Mouse (Mus musculus) left cerebral cortex, postnatal 14 days (tissue): ENCODE data around the gene Tbc1d5. TPM values are rescaled to one million over a fixed set of nuclear protein-coding genes. Genes with fewer than 3 reads are reported as not detected.

Experiments
- DNase-seq, 2 experiments: peaks; one replicate each; pipeline ENCODE4 v3.0.0; 2021 to 2022; ENCODE audit warnings: low spot score in 2 of 2, mixed read lengths in 1 of 2
- intact Hi-C: fragments of 180-260 bp; cut with DNase I; formaldehyde crosslinking; loops from one replicate; pipeline ENCODE4 v1.15.1; 2025
- total RNA-seq, 2 experiments: library from RNA; stranded (reverse); gene quantifications; 2 replicates each; pipeline ENCODE4 v1.2.3; 2021

Gene Tbc1d5
- total RNA-seq, 2 experiments from 2014 or later = 26.8 to 33.3 TPM

DNA sequence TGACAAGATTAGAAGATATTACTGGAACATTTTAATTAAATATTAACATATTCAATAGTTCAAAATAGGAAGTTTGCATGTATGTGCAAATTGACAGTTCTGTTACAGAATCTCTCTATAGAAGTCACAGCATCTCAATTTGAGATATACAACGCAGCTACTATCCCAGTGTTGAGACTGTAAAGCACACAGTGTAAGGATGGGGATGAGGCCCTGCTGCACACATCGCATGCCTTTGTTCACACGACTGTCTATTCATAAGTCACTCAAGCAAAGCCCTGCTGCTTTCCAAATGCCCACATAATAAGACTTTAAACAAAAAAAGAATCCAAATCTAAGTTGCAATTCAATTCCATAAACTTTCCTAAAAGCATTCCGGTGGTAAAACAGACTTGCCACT lies 37.1 kb downstream of the Tbc1d5 start:
- intact Hi-C loops = no loop called here
- DNase-seq = no peak

DNA sequence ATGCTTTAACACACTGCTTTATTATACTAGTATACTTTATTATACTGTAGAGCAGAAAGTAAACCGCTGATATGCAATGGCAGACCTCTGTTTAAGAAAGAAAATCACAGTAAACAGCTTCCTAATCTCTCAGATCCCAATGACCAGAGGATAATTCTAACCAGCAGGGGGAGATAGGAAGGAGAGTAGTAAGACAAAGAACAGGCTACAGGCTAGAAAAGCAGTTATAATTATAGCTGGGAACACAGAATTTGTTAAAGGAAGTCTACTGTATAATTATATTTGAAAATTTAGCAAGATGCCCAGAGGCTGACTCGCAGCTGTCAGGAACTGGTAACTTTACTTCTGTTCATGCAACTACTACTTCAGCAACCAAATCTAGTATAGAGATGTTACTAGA lies 68.0 kb downstream of the Tbc1d5 start:
- intact Hi-C loops = no loop called here

DNA sequence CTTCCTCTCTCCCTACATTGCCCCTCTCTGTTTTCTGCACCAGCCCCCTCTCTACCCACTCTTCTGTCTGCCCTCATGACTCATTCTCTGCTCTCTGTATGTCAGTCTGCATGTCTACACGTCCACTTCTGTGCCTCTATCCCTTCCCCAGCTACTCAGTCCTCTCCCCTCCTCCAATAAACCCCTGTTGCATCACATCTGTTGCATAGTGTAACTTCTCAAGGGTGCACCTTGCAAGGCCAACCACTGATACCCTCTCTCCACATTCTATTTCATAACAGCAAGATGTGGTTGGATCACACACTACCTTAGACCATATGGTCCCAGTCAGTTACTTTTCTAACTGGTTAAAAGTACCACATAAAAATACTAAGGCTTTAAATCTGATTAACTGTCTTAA lies 74.9 kb downstream of the Tbc1d5 start:
- intact Hi-C loops = no loop called here
- no peak for DNase-seq

More for the DNA sequence above, 68.0 kb downstream of the Tbc1d5 start:
- DNase-seq = peak; percentile 37 to 64

DNA sequence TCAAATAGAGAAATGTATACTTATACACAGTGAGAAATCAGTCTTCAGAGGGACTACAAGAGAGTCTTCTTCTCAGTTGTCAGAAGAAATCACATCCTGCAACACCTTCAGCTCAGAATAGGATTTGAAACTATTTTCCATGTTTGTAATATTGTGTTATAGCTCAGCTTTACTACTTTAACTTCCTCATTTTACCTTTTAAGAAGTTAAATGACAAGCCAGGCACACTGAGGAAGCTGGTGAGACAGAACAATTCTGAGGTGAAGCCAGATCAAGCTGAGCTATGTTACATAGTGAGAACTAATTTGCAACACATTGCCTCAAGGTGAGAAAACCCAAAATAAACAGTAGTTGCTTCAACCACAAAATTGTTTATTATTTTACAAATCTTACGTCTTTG lies 135.3 kb downstream of the Tbc1d5 start:
- intact Hi-C loops = no loop called here
- no peak for DNase-seq

DNA sequence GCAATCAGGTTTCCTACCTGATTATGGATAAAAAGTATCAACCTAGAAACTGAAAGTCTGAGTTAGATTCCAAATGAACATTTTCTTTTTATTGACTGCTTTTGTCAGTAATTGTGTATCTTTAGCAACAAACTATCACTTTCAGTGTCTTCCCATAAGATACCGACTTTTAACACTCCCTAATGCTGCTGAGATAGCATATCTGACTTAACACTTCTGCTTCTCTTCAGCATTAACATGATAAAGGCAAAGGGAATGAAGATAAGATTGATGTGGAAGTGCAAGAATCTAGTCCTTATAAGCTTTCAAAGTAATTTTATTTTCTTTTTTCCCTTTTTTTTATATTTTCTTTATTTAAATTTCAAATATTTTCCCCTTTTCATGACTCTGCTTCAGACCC lies 138.3 kb downstream of the Tbc1d5 start:
- intact Hi-C loops = no loop called here

DNA sequence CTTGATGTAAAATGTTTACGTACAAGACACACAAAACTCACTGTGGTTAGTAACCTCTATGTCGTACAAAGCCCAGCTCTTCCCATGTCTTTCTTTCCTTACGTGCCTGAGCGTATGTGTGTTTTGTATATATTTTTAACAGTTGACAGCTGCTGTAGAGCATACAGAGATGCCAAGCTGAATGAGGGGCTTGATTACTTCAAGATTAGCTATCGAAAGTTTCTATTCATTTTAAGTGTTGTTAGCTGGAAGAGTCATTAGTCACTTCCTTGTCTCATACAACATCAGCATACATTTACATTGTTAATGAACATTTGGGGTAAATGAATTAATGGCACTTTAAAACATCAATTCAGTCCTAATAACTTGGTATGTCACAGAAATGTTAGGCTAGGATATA lies 155.9 kb downstream of the Tbc1d5 start:
- intact Hi-C loops = no loop called here
- no peak for DNase-seq

More for the DNA sequence above, 138.3 kb downstream of the Tbc1d5 start:
- no peak for DNase-seq

DNA sequence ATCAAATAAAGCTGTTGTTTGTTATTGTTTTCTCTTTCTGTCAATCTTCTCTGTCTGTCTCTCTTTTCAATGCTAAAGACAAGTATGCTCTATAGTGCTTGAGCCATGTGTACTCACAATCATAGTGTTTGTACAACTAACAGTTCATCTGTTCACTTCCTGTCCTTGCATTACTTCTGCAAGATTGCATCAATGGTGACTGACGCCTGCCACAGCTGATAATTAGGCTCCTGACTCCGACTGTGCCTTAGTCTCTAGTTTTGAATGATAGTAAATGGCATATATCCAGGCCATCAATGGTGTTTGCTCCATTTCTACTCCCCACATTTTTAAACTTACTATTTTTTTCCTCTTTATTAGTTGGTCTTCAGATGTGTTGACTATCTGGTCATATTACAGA lies 162.8 kb downstream of the Tbc1d5 start:
- DNase-seq = no peak
- intact Hi-C loops = no loop called here

DNA sequence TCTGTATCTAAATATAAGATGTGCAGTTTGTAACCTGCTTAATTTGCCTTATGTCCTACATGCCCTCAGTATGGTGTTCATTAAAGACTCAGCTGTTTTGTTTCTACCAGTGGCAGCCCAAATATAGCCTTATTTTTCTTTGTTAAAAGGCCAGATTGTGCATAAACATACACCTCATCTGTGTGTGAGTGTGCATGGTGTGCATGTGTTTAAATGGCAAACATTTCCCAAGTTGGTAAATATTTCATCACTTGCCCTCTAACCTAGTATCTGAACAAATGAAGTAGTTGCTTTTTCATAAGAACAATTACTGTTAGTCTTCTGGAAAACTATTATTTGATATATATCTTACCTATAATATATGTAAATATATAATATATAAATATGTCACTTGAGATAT lies 165.2 kb downstream of the Tbc1d5 start:
- intact Hi-C loops = no loop called here

DNA sequence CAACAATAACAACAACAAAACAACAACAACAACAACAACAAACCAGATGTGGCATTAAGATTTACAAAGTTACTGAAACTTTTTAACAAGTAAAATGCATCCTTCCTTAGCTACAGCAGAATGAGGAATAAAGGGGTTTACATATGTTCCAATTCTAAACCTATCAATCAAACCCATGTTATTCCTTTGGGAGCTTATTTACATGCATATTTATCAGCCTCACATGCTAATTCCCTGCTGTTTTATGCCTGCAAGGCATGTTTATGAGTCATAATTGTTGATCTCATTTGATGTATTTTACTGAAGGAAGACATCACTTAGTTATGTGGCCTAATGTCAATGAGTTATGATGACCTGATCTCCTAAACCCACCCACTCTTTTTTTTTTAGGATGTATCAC lies 176.0 kb downstream of the Tbc1d5 start:
- DNase-seq = no peak
- intact Hi-C loops = no loop called here

More for the DNA sequence above, 165.2 kb downstream of the Tbc1d5 start:
- DNase-seq = no peak

DNA sequence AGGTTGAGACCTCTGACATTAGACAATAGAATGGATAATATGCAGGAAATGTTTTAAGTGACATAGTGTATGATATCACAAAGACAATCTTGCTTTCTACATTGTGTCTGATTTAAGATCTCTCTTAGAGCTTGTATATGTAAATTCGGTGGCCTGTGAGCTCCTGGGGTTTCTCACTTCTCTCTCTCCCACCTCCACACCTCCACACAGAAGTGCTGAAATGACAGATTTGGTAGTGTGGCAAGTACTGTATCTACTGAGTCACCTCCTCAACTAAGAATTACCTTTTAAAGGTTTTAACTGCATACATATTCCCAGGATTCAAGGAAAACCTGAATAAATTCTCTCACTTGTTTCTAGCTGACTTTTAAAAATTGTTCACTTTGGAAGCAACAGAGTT lies 180.9 kb downstream of the Tbc1d5 start:
- DNase-seq = no peak
- intact Hi-C loops = no loop called here

DNA sequence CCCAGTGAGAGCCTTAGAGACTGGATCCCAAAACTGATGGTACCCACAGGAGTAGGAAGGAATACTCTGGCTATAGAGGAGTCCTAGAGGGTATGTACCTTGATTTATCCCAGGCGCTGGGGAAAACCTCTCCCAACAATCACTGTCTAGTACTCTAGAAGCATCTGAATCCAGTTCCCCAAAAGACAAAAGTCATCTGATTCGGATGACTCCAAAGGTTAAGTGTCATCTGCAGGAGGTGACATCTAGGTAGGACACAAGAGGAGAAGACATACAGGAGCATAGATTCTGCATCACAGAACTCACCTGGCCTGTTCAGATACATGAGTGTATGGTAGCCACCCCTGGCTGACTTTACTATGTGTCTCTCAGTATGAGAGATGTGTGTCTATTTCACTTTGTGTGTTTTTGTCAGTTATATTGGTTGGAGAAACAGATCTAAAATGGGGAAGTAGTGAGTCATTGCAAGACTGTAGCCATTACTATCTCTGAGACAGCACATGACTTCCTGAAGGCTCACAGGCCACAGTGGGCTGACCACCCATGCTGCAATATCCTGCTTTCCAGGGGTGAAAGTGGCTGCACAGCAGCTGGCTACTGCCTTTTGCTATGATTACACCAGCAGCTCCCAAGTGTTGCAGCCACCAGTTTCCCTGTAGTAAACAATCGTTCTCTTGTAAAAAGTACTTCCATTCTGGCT lies 185.7 kb downstream of the Tbc1d5 start:
- DNase-seq = peak in 1 of 2 experiments; percentile 40
- intact Hi-C loops = no loop called here

DNA sequence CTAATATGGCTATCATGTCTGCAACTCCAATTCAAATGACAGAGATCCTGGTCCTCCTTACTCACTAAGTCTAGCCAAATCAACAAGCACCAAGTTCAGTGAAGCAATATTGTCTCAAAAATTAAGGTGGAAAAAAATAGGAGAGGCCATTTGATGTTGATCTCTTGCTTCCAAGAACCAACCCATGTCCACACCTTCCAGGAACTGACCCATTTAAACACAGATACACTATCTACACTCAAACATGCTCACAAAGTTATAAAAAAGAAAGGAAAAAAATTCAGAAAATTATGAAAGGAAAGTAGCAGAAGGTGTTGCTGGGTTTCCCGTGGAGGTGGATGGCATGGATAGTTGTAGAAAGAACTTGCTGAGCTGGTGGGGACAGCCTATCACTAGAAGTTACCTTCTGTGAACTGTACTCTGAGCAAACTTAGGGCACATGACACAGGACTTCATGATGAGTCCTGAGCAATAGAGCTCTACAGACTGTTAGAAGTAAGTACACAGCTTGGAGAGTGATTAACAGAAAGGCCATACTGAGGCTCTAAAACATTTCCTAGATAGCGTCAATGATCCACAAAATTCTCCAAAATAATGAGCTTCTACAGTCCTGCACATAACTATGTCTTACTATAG lies 188.3 kb downstream of the Tbc1d5 start:
- no peak for DNase-seq
- intact Hi-C loops = no loop called here

DNA sequence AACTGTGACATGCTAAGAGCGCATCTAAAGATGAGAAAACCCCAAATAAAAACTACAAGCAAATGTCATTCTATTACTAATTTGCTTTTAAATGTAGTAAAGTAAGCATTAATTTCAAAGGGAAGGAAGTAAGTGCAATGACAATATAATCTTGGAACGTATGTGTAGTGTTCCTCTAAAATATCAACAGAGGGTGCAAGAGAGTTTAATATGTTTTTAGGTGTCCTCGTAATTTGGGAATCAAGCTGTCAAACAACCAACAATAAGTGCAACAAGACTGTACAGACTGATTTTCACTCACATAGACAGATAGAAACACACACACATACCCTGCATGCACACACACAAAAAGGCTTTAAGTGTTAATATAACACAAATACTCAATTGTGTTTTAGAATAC lies 191.2 kb downstream of the Tbc1d5 start:
- intact Hi-C loops = loop anchor here (10.0 kb wide), 1 partner anchor 847 kb away; the partner anchor contains the start of gene Satb1
- DNase-seq = no peak

DNA sequence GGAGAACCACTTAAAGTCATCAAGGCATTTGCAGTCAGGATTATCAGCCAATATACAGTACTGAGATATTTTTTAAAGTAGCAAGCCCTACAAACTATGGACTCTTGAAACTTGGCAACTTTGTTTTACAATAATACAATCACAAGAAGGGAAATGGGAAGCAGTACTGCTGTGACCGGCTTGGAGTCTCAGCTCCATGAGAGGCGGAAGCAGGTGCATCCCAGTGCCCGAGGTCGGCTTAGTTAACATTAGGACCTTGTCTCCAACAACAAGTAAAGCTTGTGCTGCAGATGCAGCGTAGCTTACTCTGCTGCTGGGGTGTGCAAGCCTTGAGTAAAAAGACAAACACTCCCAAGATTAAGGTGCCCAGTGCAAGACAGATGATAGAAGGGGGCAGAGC lies 197.2 kb downstream of the Tbc1d5 start:
- intact Hi-C loops = loop anchor here (10.0 kb wide), 1 partner anchor 853 kb away; the partner anchor contains the start of gene Satb1

DNA sequence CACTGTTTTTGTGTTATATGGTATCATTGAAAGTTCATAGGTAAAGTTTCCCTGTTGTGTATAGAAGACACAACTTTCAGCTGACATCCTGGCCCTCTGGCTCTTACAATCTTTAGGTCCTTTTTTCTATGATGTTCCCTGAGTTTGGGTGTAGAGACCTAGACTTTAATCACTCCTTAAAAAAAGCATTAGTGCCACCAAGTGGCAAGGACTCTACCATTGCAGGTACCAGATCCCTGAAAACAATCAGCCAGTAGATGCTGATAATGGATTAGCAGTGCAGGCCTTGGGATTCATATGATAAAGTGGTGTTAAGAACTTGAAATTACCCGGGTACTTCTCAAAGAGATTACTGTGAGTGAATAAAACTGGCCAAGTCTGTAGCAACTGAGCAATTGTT lies 207.0 kb downstream of the Tbc1d5 start:
- intact Hi-C loops = loop anchor here (5.0 kb wide), 1 partner anchor 160 kb away; no protein-coding TSS in a partner anchor
- DNase-seq = peak in 1 of 2 experiments; percentile 13

More for the DNA sequence above, 197.2 kb downstream of the Tbc1d5 start:
- no peak for DNase-seq

DNA sequence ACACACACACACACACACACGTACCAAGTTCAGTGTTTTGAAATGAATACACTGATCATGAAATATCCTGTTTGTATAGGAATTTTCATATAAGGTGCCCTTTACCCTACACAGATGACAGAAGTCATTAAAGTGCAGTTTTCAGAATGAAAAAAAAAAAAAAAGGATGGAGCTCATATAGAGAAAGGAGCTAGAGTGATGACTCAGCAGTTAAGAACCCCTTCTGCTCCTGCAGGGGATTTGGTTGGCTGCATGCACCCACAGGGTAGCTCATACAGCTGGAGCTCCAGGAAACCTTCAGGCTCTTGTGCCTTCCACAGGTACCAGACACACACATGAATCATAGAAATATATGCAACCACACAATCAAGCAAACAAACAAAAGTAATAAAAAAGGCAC lies 213.0 kb downstream of the Tbc1d5 start:
- intact Hi-C loops = no loop called here
- DNase-seq = peak in 1 of 2 experiments; percentile 11

DNA sequence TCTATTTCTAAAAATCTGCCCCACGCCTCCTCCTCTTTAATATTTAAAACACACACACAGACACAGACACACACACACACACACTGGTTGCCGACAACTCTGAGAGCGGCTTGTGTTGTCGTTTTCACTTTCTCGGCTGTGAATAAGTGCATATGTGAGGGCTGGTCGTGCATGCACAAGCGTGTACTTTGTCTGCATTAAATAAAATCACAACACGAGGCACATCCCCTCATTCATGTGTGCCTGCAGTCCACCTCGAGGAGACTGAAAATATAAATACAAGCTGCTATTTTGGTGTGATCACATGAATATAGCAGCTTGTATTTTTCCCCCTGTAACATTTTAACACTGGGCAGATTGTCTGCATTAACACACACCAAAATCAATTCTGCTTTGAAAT lies 224.8 kb downstream of the Tbc1d5 start:
- no peak for DNase-seq
- intact Hi-C loops = no loop called here

DNA sequence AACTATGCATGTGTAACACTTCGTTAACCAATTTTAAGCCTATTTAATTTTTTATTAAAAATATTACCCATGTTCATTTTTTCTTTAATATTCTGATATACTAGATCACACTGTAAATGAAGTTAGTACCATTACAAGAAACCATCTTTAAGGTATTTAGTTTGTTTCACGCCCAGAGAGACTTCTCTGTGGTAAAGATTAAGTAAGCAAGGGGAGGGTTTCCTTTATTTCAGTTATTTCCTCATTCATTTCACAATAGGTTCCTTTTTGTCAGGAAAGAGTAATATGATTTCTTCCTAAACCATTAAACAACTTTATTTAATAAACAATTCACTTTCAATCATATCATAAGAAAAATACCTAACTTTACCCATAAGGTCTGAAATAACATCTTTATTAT lies 256.8 kb downstream of the Tbc1d5 start:
- no peak for DNase-seq
- intact Hi-C loops = no loop called here

DNA sequence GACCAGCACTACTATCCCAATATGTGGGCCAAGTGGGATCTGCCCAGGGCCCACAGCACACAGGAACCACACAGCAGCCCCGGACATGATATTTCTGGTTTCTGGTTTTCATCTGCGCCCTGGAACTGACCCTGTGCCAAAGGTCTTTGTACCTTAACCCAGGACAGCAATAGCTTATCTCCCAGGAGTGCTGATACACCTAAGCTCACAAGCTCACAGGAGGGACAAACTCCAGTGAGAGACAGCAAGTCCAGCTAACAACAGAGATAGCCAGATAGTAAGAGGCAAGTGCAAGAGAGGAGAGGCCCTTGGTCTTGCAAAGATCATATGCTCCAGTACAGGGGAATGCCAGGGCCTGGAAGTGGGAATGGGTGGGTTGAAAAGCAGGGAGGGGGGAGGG lies 263.9 kb downstream of the Tbc1d5 start:
- DNase-seq = no peak
- intact Hi-C loops = no loop called here

DNA sequence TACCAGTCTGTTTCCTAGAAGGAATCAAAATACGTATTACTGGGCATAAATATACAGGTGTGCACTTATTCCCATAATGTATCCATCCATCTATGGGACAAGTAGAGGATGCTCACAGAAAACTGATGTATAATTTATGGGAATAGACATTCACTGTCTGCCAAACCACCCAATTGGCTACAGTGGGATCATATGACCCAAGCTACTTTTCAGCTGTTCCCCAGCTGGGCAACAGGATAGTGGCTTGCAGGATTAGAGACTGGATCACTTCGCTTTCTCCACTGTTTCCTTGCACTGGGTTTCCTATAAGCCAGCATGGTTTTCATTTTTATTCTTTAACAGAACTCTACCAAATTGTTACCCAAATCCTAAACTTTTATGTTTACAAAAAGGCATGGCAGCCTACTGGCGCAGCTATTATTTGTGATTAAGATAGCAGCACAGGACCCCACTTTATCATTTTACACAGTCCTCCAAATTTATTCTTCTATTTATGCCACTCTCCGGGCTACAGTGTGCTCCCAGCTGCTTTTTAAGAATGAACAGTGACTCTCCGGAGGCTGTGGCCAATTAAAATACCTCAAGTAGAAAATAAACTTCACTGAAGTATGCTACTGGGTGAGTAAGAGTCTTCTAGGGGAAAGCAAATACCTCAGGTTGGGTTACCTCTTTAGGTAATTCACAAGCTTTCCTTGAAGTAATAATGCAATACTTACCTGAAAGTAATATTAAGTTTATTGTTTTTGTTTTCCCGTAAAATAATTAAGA lies 270.4 kb downstream of the Tbc1d5 start:
- DNase-seq = no peak
- intact Hi-C loops = no loop called here
